Mouse (Mus musculus): ENCODE data around the gene Fat2. TPM values are rescaled to one million over a fixed set of nuclear protein-coding genes. Genes with fewer than 3 reads are reported as not detected.

Fat2 gene
- total RNA-seq, 2 experiments from 2014 or later, result not detected

Other genes starting within 250 kb of the Fat2 start
- 242 and 244 TPM in 2 replicates for gene Gm2a, start 238.4 kb downstream of the Fat2 start, total RNA-seq (2015)
- 179 and 191 TPM in 2 replicates for gene Gm2a, start 238.4 kb downstream of the Fat2 start, total RNA-seq (2017)
- 0.07 and 0.09 TPM in 2 replicates for gene Slc36a3, start 184.9 kb downstream of the Fat2 start, total RNA-seq (2015)
- gene Slc36a3, start 184.9 kb downstream of the Fat2 start, total RNA-seq (2017), result not detected in 2 replicates
- 0.21 and 0.25 TPM in 2 replicates for gene Slc36a2, start 151.5 kb downstream of the Fat2 start, total RNA-seq (2015)
- 0.04 and 0.29 TPM in 2 replicates for gene Slc36a2, start 151.5 kb downstream of the Fat2 start, total RNA-seq (2017)
- 22.2 and 24.7 TPM in 2 replicates for gene Slc36a1, start 132.2 kb downstream of the Fat2 start, total RNA-seq (2015)
- gene Slc36a1, start 132.2 kb downstream of the Fat2 start, total RNA-seq (2017), result 13.4 and 15.4 TPM in 2 replicates
- 0.71 and 1.2 TPM in 2 replicates for gene Sparc, start 86.6 kb upstream of the Fat2 start, total RNA-seq (2015)
- gene Sparc, start 86.6 kb upstream of the Fat2 start, total RNA-seq (2017), result 0.57 and 1.5 TPM in 2 replicates
- gene Atox1, start 124.7 kb upstream of the Fat2 start, total RNA-seq (2015), result 211 and 215 TPM in 2 replicates
- gene Atox1, start 124.7 kb upstream of the Fat2 start, total RNA-seq (2017), result 71.8 and 92.8 TPM in 2 replicates
- gene G3bp1, start 133.1 kb upstream of the Fat2 start, total RNA-seq (2015), result 29.4 and 30.7 TPM in 2 replicates
- gene G3bp1, start 133.1 kb upstream of the Fat2 start, total RNA-seq (2017), result 47.8 and 50.6 TPM in 2 replicates

All from megakaryocyte, adult 5-6 weeks (primary cell).